Mouse (Mus musculus) urinary bladder, postnatal 25 days (tissue): Measurements from ENCODE around the gene Rims1.

Experiments
- DNase-seq: peaks from one replicate; pipeline ENCODE4 v3.0.0; 2022; ENCODE audit warnings: low spot score

The Rims1 gene

DNA sequence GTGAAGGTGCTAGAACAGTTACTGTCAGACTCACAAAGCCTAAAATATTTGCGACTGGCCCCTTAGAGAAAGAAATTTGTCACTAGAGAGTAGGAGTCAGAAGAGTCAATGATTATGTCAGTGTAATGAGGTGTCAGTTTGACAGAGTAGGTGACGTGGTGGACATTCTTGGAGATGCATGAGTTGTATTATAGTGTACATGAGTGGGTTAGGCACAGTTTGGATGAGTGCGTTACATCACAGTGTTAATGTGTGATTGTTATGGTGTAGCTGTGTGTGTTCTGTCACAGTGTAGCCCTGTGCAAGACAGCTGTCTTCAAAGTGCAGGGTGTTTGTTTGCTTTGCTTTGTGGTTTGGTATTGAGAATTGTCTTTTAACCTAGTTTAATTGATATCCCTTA is 226.3 kb downstream of the Rims1 start:
- DNase-seq = no peak

DNA sequence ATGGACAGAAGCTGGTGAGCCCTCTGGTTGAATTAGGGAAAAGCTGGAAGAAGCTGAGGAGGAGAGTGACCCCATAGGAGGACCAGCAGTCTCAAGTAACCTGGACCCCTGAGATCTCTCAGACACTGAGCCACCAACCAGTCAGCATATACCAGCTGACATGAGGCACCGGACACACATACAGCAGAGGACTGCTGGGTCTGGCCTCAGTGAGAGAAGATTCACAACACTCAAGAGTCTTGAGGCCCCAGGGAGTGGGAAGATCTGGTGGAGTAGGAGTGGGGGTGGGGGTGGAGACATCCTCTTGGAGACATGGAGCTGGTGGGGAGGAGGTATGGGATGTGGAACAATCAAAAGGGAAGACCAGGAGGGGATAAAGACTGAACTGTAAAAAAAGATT is 233.1 kb downstream of the Rims1 start:
- no peak for DNase-seq

DNA sequence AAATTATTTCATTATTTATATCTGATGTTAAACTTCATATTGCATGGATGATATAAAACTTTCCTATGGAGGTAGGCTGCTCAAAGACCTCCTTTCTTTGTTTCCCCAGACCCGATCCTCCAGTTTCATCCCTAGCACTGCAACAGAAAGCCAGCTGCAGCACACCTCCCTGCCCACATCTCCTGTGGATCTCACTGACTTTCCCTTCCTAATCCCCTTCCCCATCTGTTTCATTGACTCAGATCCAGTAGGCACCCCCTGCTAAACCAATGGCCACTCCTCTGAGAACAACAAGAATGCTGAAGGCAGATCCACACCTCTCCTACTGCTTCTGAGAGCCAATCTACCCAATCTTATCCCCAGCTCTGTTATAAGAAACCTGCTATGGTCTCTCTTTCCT is 259.5 kb downstream of the Rims1 start:
- no peak for DNase-seq

DNA sequence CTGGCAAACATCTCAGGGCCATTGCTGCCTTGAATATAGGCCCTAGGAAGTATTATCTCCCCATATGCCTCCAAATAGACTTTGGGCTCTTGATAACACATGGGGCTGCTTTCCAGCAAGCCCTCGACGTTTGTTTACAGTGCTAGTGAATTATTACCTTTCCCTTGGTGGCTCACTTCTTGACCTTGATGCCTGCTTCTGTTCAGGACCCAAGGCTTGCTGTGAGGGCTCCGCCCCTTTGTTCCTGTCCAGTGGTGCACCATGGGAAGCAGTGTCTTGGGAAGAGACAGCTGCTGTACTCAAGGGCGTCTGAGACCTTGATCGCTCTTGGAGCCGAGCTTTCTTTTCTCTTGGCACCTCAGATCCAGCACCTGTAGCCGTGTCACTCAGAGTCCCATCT is 267.7 kb downstream of the Rims1 start:
- no peak for DNase-seq

DNA sequence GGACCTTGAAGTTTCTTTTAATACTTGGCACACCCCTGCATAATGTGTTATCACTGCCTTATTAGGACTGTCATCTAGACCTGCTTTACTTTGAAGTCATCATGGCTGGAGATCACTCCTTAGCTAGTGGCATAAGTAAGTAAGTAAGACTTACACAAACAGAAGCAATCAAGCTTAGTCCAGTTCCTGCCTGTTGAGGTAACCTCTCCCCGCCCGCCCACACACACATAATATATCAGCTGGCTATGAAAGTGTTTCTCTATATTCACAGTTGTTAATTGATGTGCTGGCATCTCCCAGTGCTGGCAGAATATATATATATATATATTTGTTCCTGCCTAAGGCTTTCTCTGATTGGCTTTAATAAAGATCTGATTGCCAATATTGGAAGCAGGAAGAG is 269.0 kb downstream of the Rims1 start:
- DNase-seq = no peak

DNA sequence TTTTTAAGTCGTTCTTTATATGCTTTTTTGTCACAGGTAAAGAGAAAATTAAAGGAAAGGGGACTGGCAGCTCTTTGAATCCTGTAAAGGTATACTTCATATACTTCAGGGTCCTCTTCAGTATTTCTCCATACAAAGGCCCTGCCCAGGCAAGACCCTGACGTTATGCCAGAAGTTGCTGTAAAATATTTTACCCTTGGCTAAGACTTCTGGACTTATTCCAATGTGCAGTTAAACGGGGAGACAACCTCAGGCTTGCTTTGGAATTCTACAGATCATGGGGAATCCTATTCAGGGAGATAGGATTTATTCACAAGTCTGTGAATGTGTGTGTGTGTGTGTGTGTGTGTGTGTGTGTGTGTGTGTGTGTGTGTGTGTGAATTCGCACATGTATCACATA is 270.7 kb downstream of the Rims1 start:
- no peak for DNase-seq

DNA sequence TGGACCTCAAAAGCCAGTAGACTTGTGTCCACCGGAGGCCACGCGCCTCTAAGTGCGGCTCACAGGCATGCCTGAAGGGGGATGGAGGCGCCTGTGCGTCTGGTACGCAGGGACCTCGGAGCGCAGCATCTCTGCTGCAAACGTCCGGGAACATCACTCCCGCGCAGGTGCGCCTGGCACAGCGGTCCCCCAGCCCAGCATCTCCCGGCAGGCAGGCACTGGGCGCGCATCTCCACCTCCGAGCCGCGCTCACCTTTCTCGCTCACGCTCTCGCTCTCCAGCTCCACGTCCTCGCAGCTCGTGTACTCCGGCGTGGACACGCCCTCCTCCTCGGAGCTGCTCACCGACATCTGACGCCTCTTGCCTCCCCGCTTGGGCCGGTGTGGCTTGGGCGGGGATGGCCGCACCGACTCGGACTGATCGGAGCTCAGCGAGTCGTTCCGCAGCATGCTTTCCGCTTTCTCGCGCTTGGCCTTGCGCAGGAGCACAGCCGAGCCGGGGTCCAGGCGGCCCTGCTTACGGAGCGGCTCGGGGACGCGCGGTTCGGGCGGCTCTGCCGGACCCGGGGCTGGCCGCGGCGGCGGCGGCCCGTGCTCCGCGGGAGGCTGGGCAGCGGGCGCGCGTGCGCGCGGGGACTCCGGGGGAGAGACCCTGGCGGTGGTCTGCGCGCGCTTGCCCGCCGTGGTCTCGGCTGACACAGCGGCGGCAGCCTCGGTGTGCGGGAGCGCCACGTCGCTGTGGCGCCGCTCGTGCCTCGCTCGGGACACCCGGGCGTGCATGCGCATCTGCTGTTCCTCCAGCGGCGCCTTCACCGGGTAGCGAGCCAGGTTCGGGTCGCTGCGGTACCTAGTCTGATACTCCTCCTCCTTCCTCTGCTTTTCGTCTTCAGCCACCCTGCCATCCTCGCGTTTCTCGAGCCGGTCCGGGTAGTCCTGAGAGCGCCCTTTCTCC is 272.4 kb downstream of the Rims1 start:
- DNase-seq = no peak

DNA sequence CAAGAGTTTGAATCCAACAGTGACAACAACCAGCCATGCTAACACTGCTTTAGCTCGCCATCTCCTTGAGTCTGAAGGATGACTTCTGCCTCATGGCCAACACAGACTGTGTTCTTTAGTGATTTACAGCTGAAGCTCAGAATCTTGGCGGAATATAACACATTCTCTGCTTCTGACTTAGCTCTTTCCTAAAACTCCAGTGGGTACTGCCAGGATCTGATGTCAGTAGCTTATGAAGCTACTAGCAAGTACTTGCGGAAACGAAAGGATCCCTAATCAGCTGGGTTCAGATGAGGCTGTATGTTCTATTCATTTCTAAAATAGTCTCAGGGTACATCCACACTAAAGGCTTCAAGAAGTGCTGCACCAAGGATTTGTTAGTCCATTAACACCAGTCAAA is 290.7 kb downstream of the Rims1 start:
- no peak for DNase-seq

DNA sequence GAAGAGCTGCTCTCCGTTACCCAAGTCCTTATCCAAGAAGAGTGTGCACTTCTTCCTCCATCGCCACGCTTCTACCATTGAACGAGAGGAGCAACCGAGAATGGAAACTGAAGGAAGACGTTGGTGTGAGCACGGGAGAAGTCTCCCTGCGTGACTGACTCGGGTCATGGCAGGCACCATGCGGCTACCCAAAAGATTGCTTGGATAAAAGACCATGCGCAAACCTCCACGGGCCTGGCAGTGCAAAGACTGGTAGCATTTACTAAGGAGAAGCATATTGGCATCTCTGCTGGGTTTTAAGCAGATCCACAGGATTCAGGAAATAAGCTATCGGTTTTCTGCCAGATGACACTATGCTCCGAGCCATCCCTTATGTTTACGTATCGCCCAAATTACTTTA is 293.4 kb downstream of the Rims1 start:
- no peak for DNase-seq

DNA sequence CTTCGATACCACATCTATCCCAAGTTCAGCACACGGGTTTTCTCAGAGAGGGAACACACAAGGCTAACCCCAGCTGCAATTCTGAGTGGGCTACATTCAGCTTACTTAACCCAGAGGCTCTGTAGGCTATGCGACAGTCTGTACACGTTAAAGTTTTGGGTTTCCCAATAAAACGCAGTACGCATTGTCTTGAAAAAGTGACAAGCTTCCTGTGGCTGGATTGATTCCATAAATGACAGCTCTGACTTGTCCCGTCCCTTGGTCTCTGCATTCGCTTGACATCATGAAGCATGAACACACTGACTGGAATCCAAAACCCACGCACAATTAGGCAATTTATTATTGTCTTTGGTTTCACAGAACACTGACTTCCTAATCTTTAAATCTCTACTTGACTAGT is 294.2 kb downstream of the Rims1 start:
- no peak for DNase-seq

DNA sequence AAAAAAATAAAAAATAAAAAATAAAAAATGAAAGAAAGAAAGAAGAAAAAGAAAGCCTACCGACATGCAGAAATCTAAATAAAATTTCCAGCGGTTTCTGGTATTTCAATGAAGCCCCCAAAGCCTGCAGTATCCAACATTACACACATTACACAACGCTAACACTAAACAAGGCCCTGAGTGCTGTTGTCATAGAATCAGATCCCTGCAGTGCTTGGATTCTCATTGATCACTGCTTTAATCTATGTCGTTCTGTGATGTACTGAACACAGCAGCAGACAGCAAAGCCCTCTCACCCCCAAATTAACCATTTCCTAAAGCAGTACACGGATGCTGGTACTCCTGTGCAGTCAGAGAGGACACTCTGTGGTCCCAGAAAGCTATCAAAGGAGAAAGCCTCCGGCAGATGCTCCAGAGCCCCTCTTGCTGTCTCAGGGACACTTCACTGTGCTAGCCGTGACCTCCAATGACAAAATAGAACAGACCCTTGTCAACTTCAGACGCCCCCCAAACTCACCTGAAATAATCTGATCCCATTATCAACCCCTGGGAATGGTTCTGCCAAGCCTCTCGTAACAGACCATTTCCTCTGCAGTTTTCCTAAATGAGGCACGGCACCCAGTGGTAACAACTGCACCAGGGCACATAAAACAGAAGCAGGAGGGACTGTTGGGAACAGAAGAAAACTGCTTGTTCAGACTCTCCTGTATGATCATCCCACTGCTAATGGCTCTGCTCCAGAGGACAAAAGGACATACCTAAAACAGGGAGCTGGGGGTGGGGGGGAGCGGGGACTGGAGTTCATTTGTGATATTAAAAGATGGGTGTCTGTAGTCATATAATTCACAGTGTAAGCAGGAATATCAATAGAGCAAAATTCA is 296.8 kb downstream of the Rims1 start:
- DNase-seq = no peak

DNA sequence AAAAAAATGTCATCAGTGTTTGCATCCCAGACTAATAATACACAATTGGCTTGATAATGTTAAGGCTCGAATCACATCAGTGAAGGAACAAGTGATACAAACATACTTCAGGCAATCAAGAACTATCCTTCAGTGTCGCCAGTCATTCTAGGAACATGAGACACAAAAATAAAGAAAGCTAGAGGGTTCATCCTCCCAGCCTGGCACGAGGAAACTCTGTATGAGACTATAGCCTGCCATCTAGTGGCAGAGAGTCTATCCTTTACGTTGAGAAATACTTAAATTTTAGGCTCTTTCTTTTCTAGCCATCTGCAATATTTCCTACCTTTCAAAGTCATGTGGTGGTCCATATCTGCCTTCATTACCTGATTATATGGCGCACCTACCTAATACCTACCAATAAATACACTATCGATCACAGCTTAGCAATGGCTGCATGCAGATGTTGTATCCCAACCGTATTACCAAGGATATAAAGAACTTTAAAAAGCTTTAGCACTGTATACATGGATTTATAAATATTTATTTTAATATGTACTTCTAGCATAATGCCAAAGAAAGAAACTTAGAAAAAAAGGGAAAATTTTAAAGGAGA is 318.4 kb downstream of the Rims1 start:
- no peak for DNase-seq

DNA sequence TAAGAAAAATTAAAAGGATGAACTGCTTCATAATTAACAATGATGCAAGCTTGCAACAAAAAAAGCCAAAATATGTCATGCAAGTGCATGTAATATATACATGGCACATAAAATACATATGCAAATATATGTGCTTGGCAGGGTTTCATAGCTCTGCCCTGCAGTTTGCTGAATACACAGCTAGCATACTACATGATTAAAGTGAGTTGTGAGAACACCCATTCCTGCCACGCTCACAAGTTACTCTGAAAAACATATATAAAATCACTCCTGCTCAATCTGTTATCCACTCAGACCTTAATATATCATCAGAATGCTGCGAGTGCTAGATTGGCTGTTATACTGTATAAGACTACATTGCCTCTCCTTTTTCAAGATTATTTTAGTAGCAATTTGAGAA is 329.6 kb downstream of the Rims1 start:
- no peak for DNase-seq

DNA sequence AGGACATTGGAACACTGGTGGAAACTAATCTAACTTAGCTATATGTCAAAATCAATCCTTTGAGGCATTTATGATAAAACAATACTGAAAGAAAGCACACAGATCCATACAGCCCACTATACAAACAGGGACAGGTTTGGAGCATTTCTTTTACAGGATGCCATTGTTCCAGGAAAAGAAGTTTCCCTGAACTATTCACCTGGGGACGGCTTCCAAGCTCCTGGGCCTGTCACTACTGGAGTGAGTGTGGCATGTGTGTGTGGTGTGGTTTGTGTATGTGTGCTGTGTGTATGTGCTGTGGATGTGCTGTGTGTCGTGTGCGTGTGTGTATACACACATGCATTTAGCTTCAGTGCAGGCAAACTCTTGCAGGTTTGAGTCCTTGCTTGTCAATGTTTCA is 338.8 kb downstream of the Rims1 start:
- no peak for DNase-seq

DNA sequence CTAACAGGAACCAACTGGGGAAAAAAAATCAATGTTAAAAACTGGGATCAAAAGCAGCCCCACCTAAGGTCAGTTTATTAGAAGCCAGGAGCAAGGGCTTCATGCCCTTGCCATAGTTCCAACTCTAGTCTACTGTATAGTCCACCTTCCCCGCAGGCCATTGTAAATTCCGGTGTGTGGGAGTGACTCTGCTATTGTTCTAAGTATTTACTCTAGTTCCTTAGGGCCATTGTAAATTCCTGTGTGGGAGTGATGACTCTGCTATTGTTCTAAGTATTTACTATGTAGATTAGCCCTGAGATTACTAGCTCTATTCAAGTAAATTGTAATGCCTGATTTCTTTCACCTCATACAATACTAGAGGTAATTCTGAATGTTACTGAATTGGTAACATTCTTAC is 339.2 kb downstream of the Rims1 start:
- no peak for DNase-seq

DNA sequence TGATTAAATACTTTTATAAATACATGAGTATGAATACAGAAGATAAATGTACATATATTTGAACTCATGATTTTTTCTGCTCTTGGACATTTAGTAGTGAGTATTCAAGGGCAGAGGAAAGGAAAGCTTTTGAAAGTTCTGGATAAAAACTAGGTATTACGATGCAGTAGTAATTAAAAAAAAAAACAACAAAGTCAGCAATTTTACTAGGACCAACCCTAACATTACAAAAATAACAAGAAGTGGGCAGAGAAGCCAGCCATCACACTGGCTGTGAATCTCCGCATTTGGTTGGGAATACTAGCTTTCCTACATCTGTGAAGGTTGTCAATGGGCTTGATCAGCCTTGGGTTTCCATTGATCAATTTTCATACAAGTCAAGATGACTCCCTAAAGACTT is 381.8 kb downstream of the Rims1 start:
- no peak for DNase-seq

DNA sequence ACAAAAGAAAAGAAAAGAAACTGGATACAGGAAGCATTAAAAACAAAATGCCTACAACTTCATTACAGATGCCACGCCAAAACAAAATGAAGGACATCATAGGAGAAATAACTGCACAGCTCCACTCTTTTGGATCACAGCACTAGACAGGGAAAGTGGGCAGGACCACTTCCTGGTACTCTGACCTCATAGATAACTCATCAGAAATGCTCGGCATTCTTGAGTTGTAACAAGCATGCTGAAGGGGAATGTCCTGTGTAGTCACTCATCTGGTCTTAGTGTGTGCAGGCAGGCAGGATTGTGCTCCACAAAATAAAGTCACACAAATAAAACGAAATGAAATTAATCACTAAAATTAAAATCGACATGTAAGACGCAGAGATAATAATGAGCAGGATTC is 383.7 kb downstream of the Rims1 start:
- no peak for DNase-seq

DNA sequence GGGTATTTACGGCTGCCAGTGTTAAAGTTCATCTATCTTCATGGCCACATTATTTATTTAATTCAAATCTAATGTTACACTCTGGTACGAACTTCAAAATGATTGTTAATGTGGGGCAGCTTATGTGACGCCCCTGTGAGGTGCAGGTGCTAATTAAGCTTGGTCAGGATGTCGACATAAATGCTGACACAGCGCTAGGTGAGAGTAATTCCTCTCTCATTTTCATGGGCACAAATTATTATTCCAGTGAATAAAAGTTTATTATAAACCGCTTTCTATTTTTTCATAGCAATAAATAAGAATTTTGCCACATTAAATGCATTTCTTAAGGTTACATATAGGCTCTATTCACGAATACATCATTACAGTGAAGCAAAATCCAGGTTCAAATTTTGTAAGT is 395.6 kb downstream of the Rims1 start:
- DNase-seq = no peak

DNA sequence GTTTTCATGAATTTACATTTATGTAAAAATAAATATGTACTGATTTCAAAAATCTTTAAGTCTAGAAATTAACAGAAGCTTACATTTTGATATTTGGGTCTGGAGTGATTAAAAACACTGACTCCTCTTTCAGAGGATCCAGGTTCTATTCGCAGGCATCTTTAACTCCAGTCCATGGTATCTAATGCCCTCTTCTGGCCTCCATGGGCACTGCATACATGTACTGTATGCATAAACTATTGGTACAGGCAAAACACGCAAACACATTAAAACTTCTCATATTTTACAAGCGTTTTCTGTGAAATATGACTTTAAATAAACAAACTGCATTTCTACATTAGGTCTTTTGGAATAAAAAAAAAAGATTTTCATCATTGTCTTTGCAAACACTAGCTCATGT is 419.4 kb downstream of the Rims1 start:
- DNase-seq = no peak

DNA sequence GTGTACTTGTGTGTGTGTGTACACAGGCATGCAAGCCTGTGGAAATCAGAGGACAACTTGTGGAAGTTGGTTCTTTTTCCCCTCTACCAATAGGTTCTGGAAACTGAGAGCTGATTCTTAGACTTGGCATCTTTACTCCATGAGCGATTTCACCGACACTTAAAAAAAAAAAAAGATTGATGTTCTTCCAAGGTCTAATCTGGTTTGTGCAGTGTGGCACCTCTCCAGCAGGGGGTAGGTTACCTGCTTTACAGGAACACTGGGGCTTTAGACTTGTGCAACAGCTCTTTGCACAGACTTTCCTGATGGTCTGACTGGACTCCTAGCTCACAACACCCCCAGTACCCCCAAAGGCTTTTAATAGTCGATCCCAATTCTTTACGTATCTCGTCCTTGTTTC is 428.1 kb downstream of the Rims1 start:
- DNase-seq = no peak

DNA sequence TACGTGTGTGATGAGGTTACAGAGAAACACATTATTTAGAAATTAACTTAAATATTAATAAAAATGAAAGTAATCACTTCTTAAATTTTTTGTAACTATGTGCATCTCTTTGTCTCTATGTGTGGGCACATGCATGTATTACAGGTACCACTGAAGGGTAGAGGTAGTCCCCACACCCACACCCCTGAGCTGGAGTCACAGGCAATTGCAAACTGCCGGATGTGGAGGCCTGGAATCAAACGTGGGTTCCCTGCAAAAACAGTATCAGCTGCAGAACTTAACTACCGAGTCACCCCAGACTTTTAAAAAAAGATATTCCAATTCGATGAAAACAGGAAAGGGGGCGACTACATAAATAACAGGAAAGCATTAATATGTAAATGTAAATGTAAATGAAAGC is 428.7 kb downstream of the Rims1 start:
- no peak for DNase-seq

DNA sequence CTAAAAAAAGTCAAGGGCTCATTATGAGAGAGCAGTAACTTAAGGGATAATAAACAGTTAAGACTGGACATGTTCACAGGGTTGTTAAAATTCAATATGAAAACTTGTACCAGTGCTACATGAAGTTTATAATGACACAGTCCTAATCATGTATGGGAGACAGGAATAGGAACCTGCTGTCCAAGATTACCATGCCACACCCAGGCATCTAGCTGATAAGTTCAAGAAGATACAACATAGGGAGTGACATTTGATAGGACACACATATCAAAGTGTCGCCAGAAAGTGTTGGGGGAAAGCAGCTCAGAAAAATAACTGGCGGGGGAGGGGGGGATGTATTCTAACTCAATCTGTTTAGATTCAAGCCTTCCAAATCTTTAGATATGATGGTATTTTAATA is 449.6 kb downstream of the Rims1 start:
- DNase-seq = no peak

DNA sequence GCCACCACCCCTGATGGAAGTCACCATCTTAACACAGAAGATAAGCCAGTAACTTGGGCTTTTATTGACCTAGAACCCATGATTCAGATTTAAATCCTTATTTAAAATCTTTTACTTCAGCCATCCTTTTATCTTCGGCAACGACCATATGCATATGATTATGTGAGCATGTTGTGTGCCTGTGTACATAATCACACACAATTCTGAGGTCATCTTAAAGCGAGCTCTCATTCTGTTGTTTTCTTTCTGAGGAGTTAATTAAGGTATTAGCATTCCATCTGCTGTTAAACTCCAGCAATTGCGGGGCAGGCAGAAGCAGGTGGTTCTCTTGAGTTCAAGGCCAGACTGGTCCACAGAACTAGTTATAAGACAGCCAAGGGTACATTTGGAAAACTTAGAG is 452.1 kb downstream of the Rims1 start:
- no peak for DNase-seq
